Mouse (Mus musculus): Measurements from ENCODE around the gene Tnpo1. TPM values are rescaled to one million over a fixed set of nuclear protein-coding genes. Genes with fewer than 3 reads are reported as not detected.

The Tnpo1 gene
- polyA plus RNA-seq, 1 experiment, result 36.0 TPM

GRCm38 (mm10) chr13:98946434-98946833 is 20.2 kb upstream of the Tnpo1 start:
- TF ChIP-seq USF1 (IDR thresholded peaks at IDR 0.05; ENCODE audit: low read depth), result no peak
- no peak for TF ChIP-seq POLR2A (IDR thresholded peaks at IDR 0.05; ENCODE audit: insufficient read length, low read depth)
- TF ChIP-seq MYOD1 (IDR thresholded peaks at IDR 0.05; ENCODE audit: control insufficient read depth in 1 of 3, insufficient read length in 2 of 3, low read depth in 2 of 3), result no peak
- TF ChIP-seq REST (IDR thresholded peaks at IDR 0.05; ENCODE audit: insufficient read depth, insufficient read length), result no peak
- TF ChIP-seq E2F4 (IDR thresholded peaks at IDR 0.05; ENCODE audit: insufficient read depth), result no peak
- no peak for TF ChIP-seq MAX (IDR thresholded peaks at IDR 0.05; ENCODE audit: low read depth)
- TF ChIP-seq SRF (IDR thresholded peaks at IDR 0.05; ENCODE audit: control insufficient read depth, insufficient read length, low read depth), result no peak
- TF ChIP-seq POLR2AphosphoS2 (IDR thresholded peaks at IDR 0.05; ENCODE audit: insufficient read length, low read depth), result no peak
- TF ChIP-seq TCF12 (IDR thresholded peaks at IDR 0.05; ENCODE audit: insufficient read depth, poor library complexity, severe bottlenecking), result no peak
- no peak for TF ChIP-seq MYOG (IDR thresholded peaks at IDR 0.05; ENCODE audit: control insufficient read depth in 1 of 3, insufficient read depth in 1 of 3, insufficient read length in 2 of 3, low read depth in 2 of 3)
- no peak for TF ChIP-seq TCF3 (IDR thresholded peaks at IDR 0.05; ENCODE audit: insufficient read length, low read depth)
- no peak for TF ChIP-seq CEBPB (IDR thresholded peaks at IDR 0.05; ENCODE audit: insufficient read depth, poor library complexity, severe bottlenecking)
- no peaks in the 10 kb centered on the region for H3K36me3 ChIP-seq (ENCODE audit: control insufficient read depth, insufficient read depth)
- H3ac ChIP-seq (ENCODE audit: control insufficient read depth, insufficient read length), result no peak overlapping the region
- no peak overlapping the region for H3K4me2 ChIP-seq (ENCODE audit: low read depth)
- H3K79me2 ChIP-seq (ENCODE audit: control insufficient read depth, insufficient read depth), result no peaks in the 10 kb centered on the region
- no peak overlapping the region for H3K4me3 ChIP-seq
- H3K27me3 ChIP-seq (ENCODE audit: control insufficient read depth, insufficient read depth, insufficient read length), result no peaks in the 10 kb centered on the region

- no peak overlapping the region for H3ac ChIP-seq (ENCODE audit: control insufficient read depth, insufficient read length)
- H3K79me2 ChIP-seq (ENCODE audit: control insufficient read depth, insufficient read depth), result no peaks in the 10 kb centered on the region
- H3K4me2 ChIP-seq (ENCODE audit: low read depth), result no peak overlapping the region
- H3K36me3 ChIP-seq (ENCODE audit: control insufficient read depth, insufficient read depth), result no peaks in the 10 kb centered on the region
- TF ChIP-seq CEBPB (IDR thresholded peaks at IDR 0.05; ENCODE audit: insufficient read depth, poor library complexity, severe bottlenecking), result no peak
- no peak for TF ChIP-seq MYOG (IDR thresholded peaks at IDR 0.05; ENCODE audit: control insufficient read depth in 1 of 3, insufficient read depth in 1 of 3, insufficient read length in 2 of 3, low read depth in 2 of 3)
- no peak for TF ChIP-seq MAX (IDR thresholded peaks at IDR 0.05; ENCODE audit: low read depth)
- no peak for TF ChIP-seq REST (IDR thresholded peaks at IDR 0.05; ENCODE audit: insufficient read depth, insufficient read length)
- no peak for TF ChIP-seq SRF (IDR thresholded peaks at IDR 0.05; ENCODE audit: control insufficient read depth, insufficient read length, low read depth)
- no peak for TF ChIP-seq MYOD1 (IDR thresholded peaks at IDR 0.05; ENCODE audit: control insufficient read depth in 1 of 3, insufficient read length in 2 of 3, low read depth in 2 of 3)
- TF ChIP-seq USF1 (IDR thresholded peaks at IDR 0.05; ENCODE audit: low read depth), result no peak
- no peak for TF ChIP-seq POLR2AphosphoS2 (IDR thresholded peaks at IDR 0.05; ENCODE audit: insufficient read length, low read depth)
- no peak for TF ChIP-seq TCF3 (IDR thresholded peaks at IDR 0.05; ENCODE audit: insufficient read length, low read depth)
- no peak overlapping the region for H3K4me3 ChIP-seq
- no peaks in the 10 kb centered on the region for H3K27me3 ChIP-seq (ENCODE audit: control insufficient read depth, insufficient read depth, insufficient read length)
Measured at GRCm38 (mm10) chr13:98945908-98946307, 19.7 kb upstream of the Tnpo1 start.

- H3K4me3 ChIP-seq, result no peak overlapping the region
- no peaks in the 10 kb centered on the region for H3K36me3 ChIP-seq (ENCODE audit: control insufficient read depth, insufficient read depth)
- H3K27me3 ChIP-seq (ENCODE audit: control insufficient read depth, insufficient read depth, insufficient read length), result no peaks in the 10 kb centered on the region
- H3ac ChIP-seq (ENCODE audit: control insufficient read depth, insufficient read length), result no peak overlapping the region
- TF ChIP-seq MYOG (IDR thresholded peaks at IDR 0.05; ENCODE audit: control insufficient read depth in 1 of 3, insufficient read depth in 1 of 3, insufficient read length in 2 of 3, low read depth in 2 of 3), result no peak
- TF ChIP-seq E2F4 (IDR thresholded peaks at IDR 0.05; ENCODE audit: insufficient read depth), result no peak
- TF ChIP-seq POLR2AphosphoS2 (IDR thresholded peaks at IDR 0.05; ENCODE audit: insufficient read length, low read depth), result no peak
- no peak for TF ChIP-seq CEBPB (IDR thresholded peaks at IDR 0.05; ENCODE audit: insufficient read depth, poor library complexity, severe bottlenecking)
- no peak for TF ChIP-seq SRF (IDR thresholded peaks at IDR 0.05; ENCODE audit: control insufficient read depth, insufficient read length, low read depth)
- no peak for TF ChIP-seq TCF12 (IDR thresholded peaks at IDR 0.05; ENCODE audit: insufficient read depth, poor library complexity, severe bottlenecking)
- no peak for TF ChIP-seq MAX (IDR thresholded peaks at IDR 0.05; ENCODE audit: low read depth)
- TF ChIP-seq TCF3 (IDR thresholded peaks at IDR 0.05; ENCODE audit: insufficient read length, low read depth), result no peak
- no peak for TF ChIP-seq MYOD1 (IDR thresholded peaks at IDR 0.05; ENCODE audit: control insufficient read depth in 1 of 3, insufficient read length in 2 of 3, low read depth in 2 of 3)
- TF ChIP-seq USF1 (IDR thresholded peaks at IDR 0.05; ENCODE audit: low read depth), result no peak
- no peak for TF ChIP-seq REST (IDR thresholded peaks at IDR 0.05; ENCODE audit: insufficient read depth, insufficient read length)
- no peak for TF ChIP-seq POLR2A (IDR thresholded peaks at IDR 0.05; ENCODE audit: insufficient read length, low read depth)
- no peak overlapping the region for H3K4me2 ChIP-seq (ENCODE audit: low read depth)
- no peaks in the 10 kb centered on the region for H3K79me2 ChIP-seq (ENCODE audit: control insufficient read depth, insufficient read depth)
Measured at GRCm38 (mm10) chr13:98945381-98945780, 19.2 kb upstream of the Tnpo1 start.

GRCm38 (mm10) chr13:98944620-98945081 is 18.5 kb upstream of the Tnpo1 start:
- H3K4me3 ChIP-seq, result no peak overlapping the region
- no peak overlapping the region for H3ac ChIP-seq (ENCODE audit: control insufficient read depth, insufficient read length)
- H3K27me3 ChIP-seq (ENCODE audit: control insufficient read depth, insufficient read depth, insufficient read length), result no peaks in the 10 kb centered on the region
- no peaks in the 10 kb centered on the region for H3K79me2 ChIP-seq (ENCODE audit: control insufficient read depth, insufficient read depth)
- H3K4me2 ChIP-seq (ENCODE audit: low read depth), result peak overlapping the region; percentile 10
- no peaks in the 10 kb centered on the region for H3K36me3 ChIP-seq (ENCODE audit: control insufficient read depth, insufficient read depth)
- TF ChIP-seq E2F4 (IDR thresholded peaks at IDR 0.05; ENCODE audit: insufficient read depth), result no peak
- TF ChIP-seq CEBPB (IDR thresholded peaks at IDR 0.05; ENCODE audit: insufficient read depth, poor library complexity, severe bottlenecking), result no peak
- no peak for TF ChIP-seq REST (IDR thresholded peaks at IDR 0.05; ENCODE audit: insufficient read depth, insufficient read length)
- no peak for TF ChIP-seq POLR2A (IDR thresholded peaks at IDR 0.05; ENCODE audit: insufficient read length, low read depth)
- TF ChIP-seq TCF12 (IDR thresholded peaks at IDR 0.05; ENCODE audit: insufficient read depth, poor library complexity, severe bottlenecking), result no peak
- no peak for TF ChIP-seq MAX (IDR thresholded peaks at IDR 0.05; ENCODE audit: low read depth)
- TF ChIP-seq MYOG (IDR thresholded peaks at IDR 0.05; ENCODE audit: control insufficient read depth in 1 of 3, insufficient read depth in 1 of 3, insufficient read length in 2 of 3, low read depth in 2 of 3), result no peak
- no peak for TF ChIP-seq SRF (IDR thresholded peaks at IDR 0.05; ENCODE audit: control insufficient read depth, insufficient read length, low read depth)
- no peak for TF ChIP-seq TCF3 (IDR thresholded peaks at IDR 0.05; ENCODE audit: insufficient read length, low read depth)
- TF ChIP-seq POLR2AphosphoS2 (IDR thresholded peaks at IDR 0.05; ENCODE audit: insufficient read length, low read depth), result no peak
- TF ChIP-seq USF1 (IDR thresholded peaks at IDR 0.05; ENCODE audit: low read depth), result no peak
- no peak for TF ChIP-seq MYOD1 (IDR thresholded peaks at IDR 0.05; ENCODE audit: control insufficient read depth in 1 of 3, insufficient read length in 2 of 3, low read depth in 2 of 3)

Data from myocyte (in vitro differentiated cells).